Mouse (Mus musculus) lung, postnatal 0 days (tissue): Measurements from ENCODE around the gene Olfr993. TPM values are rescaled to one million over a fixed set of nuclear protein-coding genes. Genes with fewer than 3 reads are reported as not detected.

ENCODE experiments used
- ATAC-seq: fragments of 200-750 bp; cut with Nextera tagmentation; 2 replicates; pipeline ENCODE4 v1.8.0; 2017; ENCODE audit warnings: moderate library complexity
- DNase-seq: peaks from one replicate; pipeline ENCODE4 v3.0.0-alpha.2; 2016; ENCODE audit warnings: low spot score
- H3K27ac ChIP-seq: fragments of 300-500 bp; sonication (generic); 2 replicates; pipeline ENCODE4 v1.5.1; 2014; ENCODE audit warnings: antibody characterized with exemption, mild to moderate bottlenecking, low read length, mixed read lengths
- H3K27me3 ChIP-seq: fragments of 300-500 bp; sonication (generic); replicated peaks from 2 replicates; pipeline ENCODE4 v1.6.1; 2014; ENCODE audit warnings: low read length, mixed read lengths; ENCODE audit not compliant: insufficient read depth
- H3K36me3 ChIP-seq: fragments of 300-500 bp; sonication (generic); 2 replicates; pipeline ENCODE4 v1.6.1; 2014; ENCODE audit warnings: low read length, mixed read lengths; ENCODE audit not compliant: insufficient read depth
- H3K4me1 ChIP-seq: fragments of 300-500 bp; sonication (generic); 2 replicates; pipeline ENCODE4 v1.6.1; 2014; ENCODE audit warnings: antibody characterized with exemption, low read depth, low read length, mixed read lengths; ENCODE audit not compliant: insufficient read depth
- H3K4me2 ChIP-seq: fragments of 300-500 bp; sonication (generic); replicated peaks from 2 replicates; pipeline ENCODE4 v1.6.1; 2014; ENCODE audit warnings: low read depth, mild to moderate bottlenecking, low read length, moderate library complexity, mixed read lengths
- H3K4me3 ChIP-seq: fragments of 300-500 bp; sonication (generic); 2 replicates; pipeline ENCODE4 v1.5.1; 2014; ENCODE audit warnings: low read depth, low read length
- H3K9ac ChIP-seq: fragments of 300-500 bp; sonication (generic); replicated peaks from 2 replicates; pipeline ENCODE4 v1.6.1; 2014; ENCODE audit warnings: low read depth, mild to moderate bottlenecking
- H3K9me3 ChIP-seq: fragments of 300-500 bp; sonication (generic); 2 replicates; pipeline ENCODE4 v1.6.1; 2016; ENCODE audit warnings: low read length, mixed read lengths
- CTCF ChIP-seq: IDR thresholded peaks from 2 replicates; pipeline ENCODE4 v1.5.1; 2016; ENCODE audit warnings: antibody characterized with exemption, mild to moderate bottlenecking
- EP300 ChIP-seq: IDR thresholded peaks from 2 replicates; pipeline ENCODE4 v1.6.1; 2016; ENCODE audit warnings: antibody characterized with exemption, mild to moderate bottlenecking, control low read depth
- WGBS: fragments of 180-500 bp; shearing (Covaris S2); extraction: QIAGEN DNeasy Blood & Tissue Kit; methylation state at CpG from one replicate; pipeline ENCODE4 v1.1.7; 2014; 5-methylcytosine and 5-hydroxymethylcytosine counted together
- polyA plus RNA-seq: library from polyadenylated mRNA; unstranded; fragments of >200 nt; fragmentation: Nextera tagmentation; extraction: Ambion mirVana; gene quantifications from 2 replicates; pipeline ENCODE4 v1.2.1, GENCODE M21; 2015

The Olfr993 gene
- polyA plus RNA-seq, result not detected in 2 replicates

GRCm38 (mm10) chr2:85414777-85415176 lies at the start of gene Olfr993:
Gene Olfr993, minus strand, starts transcription at chr2:85414877.
- no peak within 1 kb of the TSS for H3K4me3 ChIP-seq
- H3K27ac ChIP-seq, result no peak within 1 kb of the TSS
- ATAC-seq, result no peak
- H3K4me1 ChIP-seq, result no peaks in the 10 kb centered on the region
- no peak for TF ChIP-seq EP300
- no peak for TF ChIP-seq CTCF
- H3K4me2 ChIP-seq, result no peak within 1 kb of the TSS
- no peaks in the 10 kb centered on the region for H3K36me3 ChIP-seq
- DNase-seq, result no peak
- no peak within 1 kb of the TSS for H3K9ac ChIP-seq
- H3K27me3 ChIP-seq, result no peaks in the 10 kb centered on the region
- H3K9me3 ChIP-seq, result no peaks in the 10 kb centered on the region

- no peaks in the 10 kb centered on the region for H3K27me3 ChIP-seq
- H3K4me1 ChIP-seq, result no peaks in the 10 kb centered on the region
- no peak within 1 kb of the TSS for H3K27ac ChIP-seq
- no peak for DNase-seq
- no peak within 1 kb of the TSS for H3K4me3 ChIP-seq
- TF ChIP-seq EP300, result no peak
- no peak for TF ChIP-seq CTCF
- no peak within 1 kb of the TSS for H3K9ac ChIP-seq
- H3K36me3 ChIP-seq, result no peaks in the 10 kb centered on the region
- no peak within 1 kb of the TSS for H3K4me2 ChIP-seq
- 24% methylated on average over 1 of the region's 1 CpGs for WGBS
- H3K9me3 ChIP-seq, result no peaks in the 10 kb centered on the region
- no peak for ATAC-seq
These were observed 28.9 kb upstream of the Olfr993 start, which contains the start of gene Olfr995 for GRCm38 (mm10) chr2:85443539-85443938. Gene Olfr995, minus strand, starts transcription at chr2:85443639.

- Histone ChIP-seq H3K36me3 (no peaks in the 10 kb centered on the region), H3K9me3 (no peaks in the 10 kb centered on the region), H3K27ac (no peak overlapping the region), H3K9ac (no peak overlapping the region), H3K4me2 (no peak overlapping the region), H3K4me1 (no peaks in the 10 kb centered on the region), H3K27me3 (no peaks in the 10 kb centered on the region), H3K4me3 (no peak overlapping the region)
- no peak for DNase-seq
- no peak for ATAC-seq
- TF ChIP-seq CTCF, result no peak
- TF ChIP-seq EP300, result no peak
These were observed 27.9 kb upstream of the Olfr993 start for GRCm38 (mm10) chr2:85442546-85442945.

GRCm38 (mm10) chr2:85436351-85436750 lies 21.7 kb upstream of the Olfr993 start, which contains the start of gene Olfr994:
Gene Olfr994, minus strand, starts transcription at chr2:85436451.
- no peak within 1 kb of the TSS for H3K4me2 ChIP-seq
- WGBS, result 79% methylated on average over 3 of the region's 3 CpGs
- no peak for DNase-seq
- TF ChIP-seq CTCF, result no peak
- H3K4me1 ChIP-seq, result no peaks in the 10 kb centered on the region
- H3K9ac ChIP-seq, result no peak within 1 kb of the TSS
- no peak within 1 kb of the TSS for H3K27ac ChIP-seq
- H3K27me3 ChIP-seq, result no peaks in the 10 kb centered on the region
- no peak for ATAC-seq
- H3K4me3 ChIP-seq, result no peak within 1 kb of the TSS
- no peaks in the 10 kb centered on the region for H3K9me3 ChIP-seq
- no peaks in the 10 kb centered on the region for H3K36me3 ChIP-seq

- H3K27ac ChIP-seq, result no peak overlapping the region
- no peak overlapping the region for H3K9ac ChIP-seq
- ATAC-seq, result no peak
- no peaks in the 10 kb centered on the region for H3K36me3 ChIP-seq
- no peak for DNase-seq
- TF ChIP-seq EP300 (no peak), CTCF (no peak)
- H3K4me1 ChIP-seq, result no peaks in the 10 kb centered on the region
- no peaks in the 10 kb centered on the region for H3K27me3 ChIP-seq
- 88% methylated on average over 1 of the region's 1 CpGs for WGBS
- no peak overlapping the region for H3K4me3 ChIP-seq
- no peak overlapping the region for H3K4me2 ChIP-seq
- no peaks in the 10 kb centered on the region for H3K9me3 ChIP-seq
These were observed 11.2 kb upstream of the Olfr993 start for GRCm38 (mm10) chr2:85425893-85426292.

GRCm38 (mm10) chr2:85409369-85409768 lies 5.3 kb downstream of the Olfr993 start, which contains the start of gene Olfr992:
Gene Olfr992, minus strand, starts transcription at chr2:85409469.
- Histone ChIP-seq H3K4me2 (no peak within 1 kb of the TSS), H3K27me3 (no peaks in the 10 kb centered on the region), H3K9me3 (no peaks in the 10 kb centered on the region), H3K27ac (no peak within 1 kb of the TSS), H3K36me3 (no peaks in the 10 kb centered on the region), H3K4me1 (no peaks in the 10 kb centered on the region), H3K4me3 (no peak within 1 kb of the TSS), H3K9ac (no peak within 1 kb of the TSS)
- TF ChIP-seq EP300 (no peak), CTCF (no peak)
- ATAC-seq, result no peak
- 43% methylated on average over 2 of the region's 2 CpGs for WGBS
- no peak for DNase-seq

Other genes starting within 250 kb of the Olfr993 start
- 0.10 and 0.25 TPM in 2 replicates for gene Lrrc55, start 217.7 kb downstream of the Olfr993 start, polyA plus RNA-seq
- gene Olfr987, start 75.6 kb downstream of the Olfr993 start, polyA plus RNA-seq, result not detected in 2 replicates
- not detected in 2 replicates for gene Olfr988, start 51.6 kb downstream of the Olfr993 start, polyA plus RNA-seq
- gene Olfr992, start 5.4 kb downstream of the Olfr993 start, polyA plus RNA-seq, result not detected in 2 replicates
- gene Olfr994, start 21.6 kb upstream of the Olfr993 start, polyA plus RNA-seq, result not detected in 2 replicates
- not detected in 2 replicates for gene Olfr995, start 28.8 kb upstream of the Olfr993 start, polyA plus RNA-seq
- 3.2 and 3.8 TPM in 2 replicates for gene 4833423E24Rik, start 104.1 kb upstream of the Olfr993 start, polyA plus RNA-seq
- gene Olfr996, start 164.3 kb upstream of the Olfr993 start, polyA plus RNA-seq, result not detected in 2 replicates
- not detected in 2 replicates for gene Olfr998, start 174.1 kb upstream of the Olfr993 start, polyA plus RNA-seq
- gene Olfr1000, start 197.0 kb upstream of the Olfr993 start, polyA plus RNA-seq, result not detected in 2 replicates
- not detected in 2 replicates for gene Olfr1002, start 235.8 kb upstream of the Olfr993 start, polyA plus RNA-seq
- not detected in 2 replicates for gene Olfr154, start 249.6 kb upstream of the Olfr993 start, polyA plus RNA-seq